Mouse (Mus musculus) intestine, postnatal 0 days (tissue): ENCODE results near the gene Trim71. TPM values are rescaled to one million over a fixed set of nuclear protein-coding genes. Genes with fewer than 3 reads are reported as not detected.
"Not testable (repeated sequence)": the region's sequence is repeated elsewhere in the genome, so short reads cannot be mapped to it uniquely, and the experiment has no call there.

Experiments
- ATAC-seq: fragments of 200-750 bp; cut with Nextera tagmentation; 2 replicates; pipeline ENCODE4 v1.8.0; 2017; ENCODE audit warnings: mild to moderate bottlenecking, moderate TSS enrichment, moderate library complexity
- H3K27ac ChIP-seq: fragments of 300-500 bp; sonication (generic); 2 replicates; pipeline ENCODE4 v1.5.1; 2014; ENCODE audit warnings: mild to moderate bottlenecking, low read depth, low read length, moderate library complexity
- H3K27me3 ChIP-seq: fragments of 300-500 bp; sonication (generic); replicated peaks from 2 replicates; pipeline ENCODE4 v1.6.1; 2014; ENCODE audit warnings: low read length, mixed read lengths; ENCODE audit not compliant: control insufficient read depth, insufficient read depth
- H3K36me3 ChIP-seq: fragments of 300-500 bp; sonication (generic); 2 replicates; pipeline ENCODE4 v1.6.1; 2014; ENCODE audit warnings: mild to moderate bottlenecking, moderate library complexity; ENCODE audit not compliant: control insufficient read depth, insufficient read depth
- H3K4me1 ChIP-seq: fragments of 300-500 bp; sonication (generic); replicated peaks from 2 replicates; pipeline ENCODE4 v1.6.1; 2014; ENCODE audit warnings: antibody characterized with exemption, low read length, mixed read lengths; ENCODE audit not compliant: control insufficient read depth, insufficient read depth
- H3K4me2 ChIP-seq: fragments of 300-500 bp; sonication (generic); replicated peaks from 2 replicates; pipeline ENCODE4 v1.6.1; 2014; ENCODE audit warnings: low read depth, mild to moderate bottlenecking, moderate library complexity
- H3K4me3 ChIP-seq: fragments of 300-500 bp; sonication (generic); 2 replicates; pipeline ENCODE4 v1.5.1; 2014; ENCODE audit warnings: low read depth, low read length
- H3K9ac ChIP-seq: fragments of 300-500 bp; sonication (generic); 2 replicates; pipeline ENCODE4 v1.6.1; 2014; ENCODE audit warnings: mild to moderate bottlenecking, low read depth, low read length
- H3K9me3 ChIP-seq: fragments of 300-500 bp; sonication (generic); 2 replicates; pipeline ENCODE4 v1.6.1; 2016; ENCODE audit warnings: mixed run types; ENCODE audit not compliant: control insufficient read depth
- CTCF ChIP-seq: sonication (generic); IDR thresholded peaks from 2 replicates; pipeline ENCODE4 v1.5.1; 2016; ENCODE audit warnings: low read depth, mild to moderate bottlenecking, control low read depth, antibody characterized with exemption, moderate library complexity
- WGBS: fragments of 180-500 bp; shearing (Covaris S2); extraction: QIAGEN DNeasy Blood & Tissue Kit; methylation state at CpG from one replicate; pipeline ENCODE4 v1.1.7; 2014; 5-methylcytosine and 5-hydroxymethylcytosine counted together
- polyA plus RNA-seq: library from polyadenylated mRNA; unstranded; fragments of >200 nt; fragmentation: Nextera tagmentation; extraction: Ambion mirVana; gene quantifications from 2 replicates; pipeline ENCODE4 v1.2.1, GENCODE M21; 2015

The Trim71 gene
- polyA plus RNA-seq, 1 experiment from 2014 or later: 1.5 TPM

GRCm38 (mm10) chr9:114525891-114526290 is 38.3 kb downstream of the Trim71 start:
- H3K9ac ChIP-seq: no peak overlapping the region
- no peak overlapping the region for H3K27ac ChIP-seq
- no peak overlapping the region for H3K4me2 ChIP-seq
- H3K4me3 ChIP-seq: no peak overlapping the region
- no peak for TF ChIP-seq CTCF
- 37% methylated on average over 8 of the region's 8 CpGs for WGBS
- H3K9me3 ChIP-seq: no peaks in the 10 kb centered on the region
- no peak for ATAC-seq
- no peaks in the 10 kb centered on the region for H3K27me3 ChIP-seq
- H3K4me1 ChIP-seq: 0 out of 2 replicates have a peak, but pooled peaks cover 4% of the 10 kb centered on the region
- no peaks in the 10 kb centered on the region for H3K36me3 ChIP-seq

- Histone ChIP-seq H3K4me3 (no peak overlapping the region), H3K27me3 (no peaks in the 10 kb centered on the region), H3K27ac (no peak overlapping the region), H3K36me3 (no peaks in the 10 kb centered on the region), H3K4me1 (0 out of 2 replicates have a peak, but pooled peaks cover 4% of the 10 kb centered on the region), H3K4me2 (no peak overlapping the region), H3K9ac (no peak overlapping the region), H3K9me3 (no peaks in the 10 kb centered on the region)
- TF ChIP-seq CTCF: no peak
- no peak for ATAC-seq
- 91% methylated on average over 12 of the region's 15 CpGs for WGBS
Observed at GRCm38 (mm10) chr9:114525073-114525633, 39.0 kb downstream of the Trim71 start.

- no peaks in the 10 kb centered on the region for H3K27me3 ChIP-seq
- peak; percentile 61 for ATAC-seq
Observed at GRCm38 (mm10) chr9:114522501-114522900, 41.7 kb downstream of the Trim71 start.

GRCm38 (mm10) chr9:114522041-114522440 is 42.1 kb downstream of the Trim71 start:
- Histone ChIP-seq H3K4me2 (no peak overlapping the region), H3K4me1 (no peaks in the 10 kb centered on the region), H3K9ac (no peak overlapping the region), H3K27me3 (no peaks in the 10 kb centered on the region), H3K36me3 (no peaks in the 10 kb centered on the region), H3K27ac (no peak overlapping the region), H3K9me3 (no peaks in the 10 kb centered on the region), H3K4me3 (no peak overlapping the region)
- WGBS: 53% methylated on average over 5 of the region's 5 CpGs
- TF ChIP-seq CTCF: peak; percentile 60
- ATAC-seq: no peak

More at GRCm38 (mm10) chr9:114522501-114522900, 41.7 kb downstream of the Trim71 start:
- Histone ChIP-seq H3K4me3 (no peak overlapping the region), H3K4me2 (no peak overlapping the region), H3K4me1 (no peaks in the 10 kb centered on the region), H3K27ac (no peak overlapping the region), H3K36me3 (no peaks in the 10 kb centered on the region), H3K9ac (no peak overlapping the region), H3K9me3 (no peaks in the 10 kb centered on the region)
- TF ChIP-seq CTCF: no peak
- 64% methylated on average over 9 of the region's 9 CpGs for WGBS

GRCm38 (mm10) chr9:114520529-114520928 is 43.6 kb downstream of the Trim71 start:
- not testable (repeated sequence) for H3K9me3 ChIP-seq, ATAC-seq, H3K36me3 ChIP-seq, H3K4me2 ChIP-seq, H3K4me1 ChIP-seq, H3K9ac ChIP-seq, H3K4me3 ChIP-seq, H3K27me3 ChIP-seq, H3K27ac ChIP-seq
- 54% methylated on average over 4 of the region's 4 CpGs for WGBS

- Histone ChIP-seq H3K27ac (peak overlapping the region; percentile 70), H3K4me3 (no peak overlapping the region), H3K9ac (no peak overlapping the region), H3K4me1 (0 out of 2 replicates have a peak, but pooled peaks cover 3% of the 10 kb centered on the region), H3K4me2 (peak overlapping the region; percentile 41), H3K9me3 (no peaks in the 10 kb centered on the region), H3K27me3 (no peaks in the 10 kb centered on the region), H3K36me3 (peaks cover 2% of the 10 kb centered on the region; the same call in 1 of the 2 replicates)
- peak; percentile 73 for TF ChIP-seq CTCF
- peak; percentile 53 for ATAC-seq
- 23% methylated on average over 9 of the region's 9 CpGs for WGBS
Observed at GRCm38 (mm10) chr9:114518812-114519477, 45.2 kb downstream of the Trim71 start.
